Mouse (Mus musculus): Measurements from ENCODE around the gene Pigw. TPM values are rescaled to one million over a fixed set of nuclear protein-coding genes. Genes with fewer than 3 reads are reported as not detected.

Gene Pigw
- polyA plus RNA-seq, 1 experiment from 2014 or later, result 3.1 TPM

DNA sequence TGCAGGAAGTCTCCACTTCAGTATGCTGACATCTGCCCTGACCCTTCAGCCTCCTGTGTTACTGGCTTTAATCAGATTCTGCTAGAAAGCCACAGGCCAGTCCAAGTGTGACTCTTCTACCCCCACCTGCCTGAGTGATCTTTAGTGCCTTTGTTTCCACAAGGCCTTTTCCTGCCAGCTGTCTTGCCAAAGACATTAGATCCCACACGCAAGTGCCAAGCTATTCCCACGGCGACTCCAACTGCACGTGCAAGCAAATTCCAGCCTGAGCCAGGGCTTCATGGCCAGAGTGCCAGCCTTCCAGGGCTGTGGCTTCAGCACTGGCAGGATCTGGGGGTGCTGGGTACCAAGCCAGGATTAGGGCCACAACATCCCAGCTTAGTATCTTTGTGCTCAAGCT, 30.3 kb upstream of the Pigw start:
- H3K4me1 ChIP-seq (ENCODE audit: control insufficient read depth, insufficient read depth, low read length), result no peaks in the 10 kb centered on the region
- ATAC-seq (ENCODE audit: insufficient number of reproducible peaks, low FRiP score, low TSS enrichment, low read depth), result no peak
- 93% methylated on average over 4 of the region's 4 CpGs for WGBS

DNA sequence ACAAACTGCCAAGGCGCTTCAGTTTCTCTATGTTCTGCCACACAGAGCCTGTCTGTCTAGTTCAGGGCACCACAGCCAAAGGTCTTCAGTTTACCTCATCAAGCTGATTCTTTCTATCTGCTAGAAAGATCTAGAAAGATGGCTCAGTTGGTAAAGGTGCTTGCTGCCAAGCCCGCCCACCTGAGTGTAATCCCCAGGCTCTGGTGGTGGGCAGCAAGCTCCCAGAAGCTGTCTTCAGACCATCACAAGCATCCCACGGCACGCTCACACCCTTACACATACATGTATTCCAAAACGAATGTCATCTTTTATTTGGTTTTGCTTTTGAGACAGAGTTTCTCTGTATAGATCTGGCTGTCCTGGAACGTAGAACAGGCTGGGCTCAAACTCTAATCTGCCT, 28.4 kb upstream of the Pigw start:
- DNase-seq (ENCODE audit: low spot score) (no peak), ATAC-seq (ENCODE audit: insufficient number of reproducible peaks, low FRiP score, low TSS enrichment, low read depth) (no peak)
- H3K4me1 ChIP-seq (ENCODE audit: control insufficient read depth, insufficient read depth, low read length), result no peaks in the 10 kb centered on the region
- no peak overlapping the region for H3K4me3 ChIP-seq (ENCODE audit: low read depth, low read length)
- no peak overlapping the region for H3K4me2 ChIP-seq (ENCODE audit: low read depth, severe bottlenecking)
- no peak overlapping the region for H3K9ac ChIP-seq (ENCODE audit: low read length)
- H3K27ac ChIP-seq (replicated peaks; ENCODE audit: low read depth, low read length), result no peak overlapping the region
- WGBS, result 93% methylated on average over 6 of the region's 6 CpGs
- H3K27me3 ChIP-seq (ENCODE audit: control insufficient read depth, insufficient read depth, low read length), result no peaks in the 10 kb centered on the region
- H3K36me3 ChIP-seq (ENCODE audit: control insufficient read depth, insufficient read depth, low read length), result peaks cover 27% of the 10 kb centered on the region
- no peaks in the 10 kb centered on the region for H3K9me3 ChIP-seq (ENCODE audit: control insufficient read depth, low read length)

More for the DNA sequence above, 30.3 kb upstream of the Pigw start:
- Histone ChIP-seq H3K27me3 (ENCODE audit: control insufficient read depth, insufficient read depth, low read length) (no peaks in the 10 kb centered on the region), H3K27ac (replicated peaks; ENCODE audit: low read depth, low read length) (no peak overlapping the region), H3K9me3 (ENCODE audit: control insufficient read depth, low read length) (no peaks in the 10 kb centered on the region), H3K4me3 (ENCODE audit: low read depth, low read length) (no peak overlapping the region), H3K9ac (ENCODE audit: low read length) (no peak overlapping the region), H3K36me3 (ENCODE audit: control insufficient read depth, insufficient read depth, low read length) (peaks cover 27% of the 10 kb centered on the region), H3K4me2 (ENCODE audit: low read depth, severe bottlenecking) (no peak overlapping the region)
- no peak for DNase-seq (ENCODE audit: low spot score)

DNA sequence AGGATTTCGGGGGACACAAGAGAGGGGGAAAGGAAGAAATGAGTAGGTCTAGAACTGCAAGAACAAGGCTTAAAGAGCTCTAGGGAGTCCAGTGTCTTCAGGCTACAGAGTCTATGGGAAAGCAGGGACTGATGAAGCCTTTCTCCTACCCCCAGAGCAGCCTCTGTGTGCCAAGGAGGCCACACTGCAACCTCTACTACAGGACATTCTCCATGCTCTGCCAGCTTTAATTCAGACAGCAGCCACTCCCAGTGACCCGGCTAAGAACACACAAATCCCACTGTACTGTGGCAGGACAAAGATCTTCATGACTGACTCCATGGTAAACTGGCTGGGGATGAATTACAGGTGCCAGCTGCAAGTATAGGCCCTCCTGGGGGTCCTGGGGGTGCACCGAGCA, 27.0 kb upstream of the Pigw start:
- H3K4me3 ChIP-seq (ENCODE audit: low read depth, low read length), result no peak overlapping the region
- no peak overlapping the region for H3K27ac ChIP-seq (replicated peaks; ENCODE audit: low read depth, low read length)
- DNase-seq (ENCODE audit: low spot score) (no peak), ATAC-seq (ENCODE audit: insufficient number of reproducible peaks, low FRiP score, low TSS enrichment, low read depth) (no peak)
- H3K9me3 ChIP-seq (ENCODE audit: control insufficient read depth, low read length), result no peaks in the 10 kb centered on the region
- H3K27me3 ChIP-seq (ENCODE audit: control insufficient read depth, insufficient read depth, low read length), result no peaks in the 10 kb centered on the region
- H3K4me2 ChIP-seq (ENCODE audit: low read depth, severe bottlenecking), result no peak overlapping the region
- no peak overlapping the region for H3K9ac ChIP-seq (ENCODE audit: low read length)
- peaks cover 24% of the 10 kb centered on the region for H3K36me3 ChIP-seq (ENCODE audit: control insufficient read depth, insufficient read depth, low read length)
- 92% methylated on average over 3 of the region's 3 CpGs for WGBS
- H3K4me1 ChIP-seq (ENCODE audit: control insufficient read depth, insufficient read depth, low read length), result no peaks in the 10 kb centered on the region

DNA sequence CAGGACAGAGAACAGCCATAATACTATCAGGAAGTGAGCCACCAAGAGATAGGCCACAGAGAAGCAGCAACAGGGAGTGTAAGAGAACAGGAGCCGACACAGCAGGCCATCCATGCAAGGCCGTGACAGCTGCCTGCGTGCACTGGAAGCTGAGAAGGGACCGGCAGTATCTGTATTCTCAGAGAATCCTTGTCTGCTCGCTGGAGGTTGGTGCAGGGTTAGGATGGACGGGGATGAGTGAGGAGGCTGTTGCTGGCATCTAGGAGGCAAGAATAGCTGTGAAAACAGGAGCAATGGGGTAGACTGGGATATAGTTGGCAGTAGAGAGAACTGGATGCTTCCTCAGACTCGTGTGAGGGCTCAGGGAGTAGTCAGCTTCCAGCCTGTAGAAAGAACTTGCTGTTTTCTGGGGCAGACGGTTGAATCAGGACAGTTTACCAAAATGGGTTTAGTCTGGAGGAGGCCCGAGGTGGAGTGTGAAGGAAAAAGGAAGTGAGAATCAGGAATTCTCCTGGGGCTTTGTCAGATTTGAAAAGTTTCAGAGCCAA, 24.6 kb upstream of the Pigw start:
- no peak overlapping the region for H3K4me3 ChIP-seq (ENCODE audit: low read depth, low read length)
- DNase-seq (ENCODE audit: low spot score), result no peak
- H3K4me2 ChIP-seq (ENCODE audit: low read depth, severe bottlenecking), result no peak overlapping the region
- no peaks in the 10 kb centered on the region for H3K4me1 ChIP-seq (ENCODE audit: control insufficient read depth, insufficient read depth, low read length)
- H3K27ac ChIP-seq (replicated peaks; ENCODE audit: low read depth, low read length), result no peak overlapping the region
- H3K36me3 ChIP-seq (ENCODE audit: control insufficient read depth, insufficient read depth, low read length), result peaks cover 28% of the 10 kb centered on the region
- no peaks in the 10 kb centered on the region for H3K27me3 ChIP-seq (ENCODE audit: control insufficient read depth, insufficient read depth, low read length)
- no peak overlapping the region for H3K9ac ChIP-seq (ENCODE audit: low read length)
- WGBS, result 87% methylated on average over 9 of the region's 9 CpGs
- no peaks in the 10 kb centered on the region for H3K9me3 ChIP-seq (ENCODE audit: control insufficient read depth, low read length)
- ATAC-seq (ENCODE audit: insufficient number of reproducible peaks, low FRiP score, low TSS enrichment, low read depth), result no peak

DNA sequence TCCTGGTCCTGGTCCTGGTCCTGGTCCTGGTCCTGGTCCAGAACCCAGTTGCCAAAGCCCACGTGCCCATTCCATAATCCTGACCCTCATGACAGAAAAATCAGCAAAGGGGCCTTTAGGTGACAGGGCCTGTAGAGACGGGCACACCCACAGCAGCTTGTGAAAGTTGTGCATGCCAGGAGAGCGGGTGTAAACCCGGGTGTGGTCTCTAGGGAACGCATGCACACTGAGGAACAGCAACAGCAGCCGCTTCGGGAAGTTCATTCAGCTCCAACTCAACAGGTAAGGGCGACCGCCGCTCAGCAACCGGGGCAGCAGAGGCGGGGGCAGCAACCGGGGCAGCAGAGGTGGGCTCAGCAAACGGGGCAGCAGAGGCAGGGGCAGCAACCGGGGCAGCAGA, 13.0 kb upstream of the Pigw start:
- Histone ChIP-seq H3K27me3 (ENCODE audit: control insufficient read depth, insufficient read depth, low read length) (no peaks in the 10 kb centered on the region), H3K9me3 (ENCODE audit: control insufficient read depth, low read length) (no peaks in the 10 kb centered on the region), H3K9ac (ENCODE audit: low read length) (no peak overlapping the region), H3K4me2 (ENCODE audit: low read depth, severe bottlenecking) (no peak overlapping the region), H3K36me3 (ENCODE audit: control insufficient read depth, insufficient read depth, low read length) (peaks cover 15% of the 10 kb centered on the region; the same call in 1 of the 2 replicates), H3K27ac (replicated peaks; ENCODE audit: low read depth, low read length) (no peak overlapping the region), H3K4me3 (ENCODE audit: low read depth, low read length) (no peak overlapping the region), H3K4me1 (ENCODE audit: control insufficient read depth, insufficient read depth, low read length) (no peaks in the 10 kb centered on the region)
- no peak for DNase-seq (ENCODE audit: low spot score)
- no peak for ATAC-seq (ENCODE audit: insufficient number of reproducible peaks, low FRiP score, low TSS enrichment, low read depth)
- 92% methylated on average over 15 of the region's 15 CpGs for WGBS

DNA sequence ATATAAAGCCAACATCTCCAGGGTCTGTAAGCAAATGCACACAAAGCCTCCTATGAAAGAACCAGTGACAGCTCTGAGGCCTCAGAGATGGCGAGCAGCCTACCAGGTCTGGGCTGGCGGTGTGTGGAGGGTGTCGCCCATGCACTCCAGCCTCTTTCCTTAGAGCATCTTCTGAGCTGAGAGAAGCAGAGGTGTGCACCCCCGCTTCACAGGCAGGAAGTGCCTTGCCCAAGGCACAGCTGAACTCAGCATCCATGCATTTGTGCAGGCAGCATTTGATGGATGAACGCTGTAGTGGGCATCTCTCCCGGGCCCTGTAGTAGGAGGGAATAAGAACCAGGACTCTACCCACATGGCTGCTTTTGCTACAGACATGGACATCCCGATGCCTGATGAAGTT, 11.6 kb upstream of the Pigw start:
- 94% methylated on average over 7 of the region's 7 CpGs for WGBS
- DNase-seq (ENCODE audit: low spot score) (no peak), ATAC-seq (ENCODE audit: insufficient number of reproducible peaks, low FRiP score, low TSS enrichment, low read depth) (no peak)
- Histone ChIP-seq H3K36me3 (ENCODE audit: control insufficient read depth, insufficient read depth, low read length) (peaks cover 17% of the 10 kb centered on the region; the same call in 1 of the 2 replicates), H3K27me3 (ENCODE audit: control insufficient read depth, insufficient read depth, low read length) (no peaks in the 10 kb centered on the region), H3K27ac (replicated peaks; ENCODE audit: low read depth, low read length) (no peak overlapping the region), H3K9me3 (ENCODE audit: control insufficient read depth, low read length) (no peaks in the 10 kb centered on the region), H3K4me1 (ENCODE audit: control insufficient read depth, insufficient read depth, low read length) (no peaks in the 10 kb centered on the region), H3K9ac (ENCODE audit: low read length) (no peak overlapping the region), H3K4me3 (ENCODE audit: low read depth, low read length) (no peak overlapping the region), H3K4me2 (ENCODE audit: low read depth, severe bottlenecking) (no peak overlapping the region)

DNA sequence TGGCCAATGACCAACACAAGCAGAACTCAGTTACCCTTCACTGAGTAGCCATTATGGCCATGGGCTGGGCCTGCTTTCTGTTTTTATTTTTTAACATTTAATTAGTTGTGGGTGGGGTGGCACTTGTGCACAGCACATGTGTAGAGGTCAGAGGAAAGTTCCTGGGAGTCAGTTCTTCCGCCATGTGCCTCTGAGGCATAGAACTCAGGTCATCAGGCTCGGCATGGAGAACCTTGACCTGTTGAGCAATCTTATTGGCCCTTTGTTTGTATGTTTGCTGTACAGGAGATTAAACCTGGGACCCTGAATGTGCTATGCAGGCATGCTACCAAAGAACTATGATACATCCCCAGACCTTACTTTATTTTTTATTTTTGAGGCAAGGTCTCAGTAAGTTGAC, 9.4 kb upstream of the Pigw start:
- ATAC-seq (ENCODE audit: insufficient number of reproducible peaks, low FRiP score, low TSS enrichment, low read depth), result no peak
- no peak overlapping the region for H3K27ac ChIP-seq (replicated peaks; ENCODE audit: low read depth, low read length)
- no peaks in the 10 kb centered on the region for H3K9me3 ChIP-seq (ENCODE audit: control insufficient read depth, low read length)
- no peaks in the 10 kb centered on the region for H3K4me1 ChIP-seq (ENCODE audit: control insufficient read depth, insufficient read depth, low read length)
- 89% methylated on average over 2 of the region's 2 CpGs for WGBS
- H3K9ac ChIP-seq (ENCODE audit: low read length), result no peak overlapping the region
- peaks cover 12% of the 10 kb centered on the region for H3K36me3 ChIP-seq (ENCODE audit: control insufficient read depth, insufficient read depth, low read length)
- no peak overlapping the region for H3K4me2 ChIP-seq (ENCODE audit: low read depth, severe bottlenecking)
- DNase-seq (ENCODE audit: low spot score), result no peak
- H3K27me3 ChIP-seq (ENCODE audit: control insufficient read depth, insufficient read depth, low read length), result no peaks in the 10 kb centered on the region
- no peak overlapping the region for H3K4me3 ChIP-seq (ENCODE audit: low read depth, low read length)

DNA sequence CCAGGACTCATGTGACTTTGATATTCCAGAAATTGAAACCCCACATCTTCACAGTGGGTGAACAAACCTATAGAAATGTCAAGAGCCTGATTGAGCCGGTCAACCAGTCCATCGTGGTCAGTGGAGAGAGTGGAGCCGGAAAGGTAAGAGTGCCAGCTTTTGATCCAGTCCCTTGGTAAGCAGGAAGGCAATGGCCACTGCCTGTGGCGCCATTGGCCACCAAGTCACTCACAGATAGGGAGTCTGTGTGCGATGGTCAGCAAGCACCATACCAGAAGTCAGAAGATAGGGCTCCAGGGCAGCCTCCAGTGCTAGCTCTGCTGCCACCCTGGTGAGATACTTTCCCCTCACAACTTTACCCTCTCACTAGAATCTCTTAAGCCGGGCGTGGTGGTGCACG, 7.9 kb upstream of the Pigw start:
- no peak overlapping the region for H3K4me3 ChIP-seq (ENCODE audit: low read depth, low read length)
- DNase-seq (ENCODE audit: low spot score), result no peak
- no peak overlapping the region for H3K9ac ChIP-seq (ENCODE audit: low read length)
- 97% methylated on average over 8 of the region's 8 CpGs for WGBS
- no peaks in the 10 kb centered on the region for H3K9me3 ChIP-seq (ENCODE audit: control insufficient read depth, low read length)
- H3K4me1 ChIP-seq (ENCODE audit: control insufficient read depth, insufficient read depth, low read length), result no peaks in the 10 kb centered on the region
- no peaks in the 10 kb centered on the region for H3K27me3 ChIP-seq (ENCODE audit: control insufficient read depth, insufficient read depth, low read length)
- peaks cover 12% of the 10 kb centered on the region for H3K36me3 ChIP-seq (ENCODE audit: control insufficient read depth, insufficient read depth, low read length)
- no peak for ATAC-seq (ENCODE audit: insufficient number of reproducible peaks, low FRiP score, low TSS enrichment, low read depth)
- H3K4me2 ChIP-seq (ENCODE audit: low read depth, severe bottlenecking), result no peak overlapping the region
- no peak overlapping the region for H3K27ac ChIP-seq (replicated peaks; ENCODE audit: low read depth, low read length)
